Mouse (Mus musculus) erythroblast, adult 5-6 weeks (primary cell): Measurements from ENCODE around the gene Olfr1154. TPM values are rescaled to one million over a fixed set of nuclear protein-coding genes. Genes with fewer than 3 reads are reported as not detected.

ENCODE experiments used
- ATAC-seq: replicated peaks from 2 replicates; pipeline ENCODE4 v1.8.0; 2016; ENCODE audit warnings: moderate number of reproducible peaks, mild to moderate bottlenecking, moderate TSS enrichment, inconsistent platforms; ENCODE audit not compliant: poor library complexity, low FRiP score, severe bottlenecking
- total RNA-seq, 2 experiments: library from RNA; stranded (forward) in 1 of 2; stranded (reverse) in 1 of 2; fragments of 150-400 nt in 1 of 2; fragments of 200-764, 138-1000 nt in 1 of 2; gene quantifications; 2 replicates each; pipeline versions ENCODE4 v1.2.3 to v1.2.4; 2015 to 2017; ENCODE audit warnings: low replicate concordance in 2 of 2

The Olfr1154 gene
- total RNA-seq (2015; ENCODE audit: low replicate concordance), result not detected in 2 replicates
- not detected in 2 replicates for total RNA-seq (2017; ENCODE audit: low replicate concordance)

- no peak for ATAC-seq
Measured at GRCm38 (mm10) chr2:87905066-87905465, at the start of gene Olfr1154. TSS of gene Olfr1154 (minus strand) at chr2:87905166.

- no peak for ATAC-seq
Measured at GRCm38 (mm10) chr2:87953000-87953399, 48.0 kb upstream of the Olfr1154 start, which contains the start of gene Olfr1156. TSS of gene Olfr1156 (minus strand) at chr2:87953100.

GRCm38 (mm10) chr2:87945037-87945436 is 40.1 kb upstream of the Olfr1154 start, which contains the start of gene Olfr1155:
TSS of gene Olfr1155 (minus strand) at chr2:87945137.
- no peak for ATAC-seq

- no peak for ATAC-seq
Measured at GRCm38 (mm10) chr2:87894662-87895061, 10.3 kb downstream of the Olfr1154 start, which contains the start of gene Olfr1153. TSS of gene Olfr1153 (plus strand) at chr2:87894962.

GRCm38 (mm10) chr2:87866192-87866591 is 38.8 kb downstream of the Olfr1154 start, which contains the start of gene Olfr1152:
TSS of gene Olfr1152 (plus strand) at chr2:87866492.
- ATAC-seq, result no peak

- no peak for ATAC-seq
Measured at GRCm38 (mm10) chr2:87855562-87855961, 49.4 kb downstream of the Olfr1154 start, which contains the start of gene Olfr1151. TSS of gene Olfr1151 (plus strand) at chr2:87855862.

Other genes starting within 250 kb of the Olfr1154 start
- gene Olfr1134, start 246.7 kb downstream of the Olfr1154 start, total RNA-seq (2015; ENCODE audit: low replicate concordance), result not detected in 2 replicates
- gene Olfr1134, start 246.7 kb downstream of the Olfr1154 start, total RNA-seq (2017; ENCODE audit: low replicate concordance), result not detected in 2 replicates
- not detected in 2 replicates for gene Olfr1135, start 231.5 kb downstream of the Olfr1154 start, total RNA-seq (2015; ENCODE audit: low replicate concordance)
- gene Olfr1135, start 231.5 kb downstream of the Olfr1154 start, total RNA-seq (2017; ENCODE audit: low replicate concordance), result not detected in 2 replicates
- not detected in 2 replicates for gene Olfr1136, start 211.2 kb downstream of the Olfr1154 start, total RNA-seq (2015; ENCODE audit: low replicate concordance)
- not detected in 2 replicates for gene Olfr1136, start 211.2 kb downstream of the Olfr1154 start, total RNA-seq (2017; ENCODE audit: low replicate concordance)
- not detected in 2 replicates for gene Olfr1137, start 192.0 kb downstream of the Olfr1154 start, total RNA-seq (2015; ENCODE audit: low replicate concordance)
- gene Olfr1137, start 192.0 kb downstream of the Olfr1154 start, total RNA-seq (2017; ENCODE audit: low replicate concordance), result 0.98 TPM in 1 of 2 replicates, not detected in the other
- not detected in 2 replicates for gene Olfr1138, start 165.2 kb downstream of the Olfr1154 start, total RNA-seq (2015; ENCODE audit: low replicate concordance)
- not detected in 2 replicates for gene Olfr1138, start 165.2 kb downstream of the Olfr1154 start, total RNA-seq (2017; ENCODE audit: low replicate concordance)
- not detected in 2 replicates for gene Olfr1140, start 161.4 kb downstream of the Olfr1154 start, total RNA-seq (2015; ENCODE audit: low replicate concordance)
- not detected in 2 replicates for gene Olfr1140, start 161.4 kb downstream of the Olfr1154 start, total RNA-seq (2017; ENCODE audit: low replicate concordance)
- not detected in 2 replicates for gene Olfr1141, start 151.2 kb downstream of the Olfr1154 start, total RNA-seq (2015; ENCODE audit: low replicate concordance)
- gene Olfr1141, start 151.2 kb downstream of the Olfr1154 start, total RNA-seq (2017; ENCODE audit: low replicate concordance), result not detected in 2 replicates
- gene Olfr152, start 125.7 kb downstream of the Olfr1154 start, total RNA-seq (2015; ENCODE audit: low replicate concordance), result not detected in 2 replicates
- 2.4 TPM in 1 of 2 replicates, not detected in the other for gene Olfr152, start 125.7 kb downstream of the Olfr1154 start, total RNA-seq (2017; ENCODE audit: low replicate concordance)
- not detected in 2 replicates for gene Olfr1143, start 104.6 kb downstream of the Olfr1154 start, total RNA-seq (2015; ENCODE audit: low replicate concordance)
- not detected in 2 replicates for gene Olfr1143, start 104.6 kb downstream of the Olfr1154 start, total RNA-seq (2017; ENCODE audit: low replicate concordance)
- gene Olfr1145, start 95.3 kb downstream of the Olfr1154 start, total RNA-seq (2015; ENCODE audit: low replicate concordance), result not detected in 2 replicates
- gene Olfr1145, start 95.3 kb downstream of the Olfr1154 start, total RNA-seq (2017; ENCODE audit: low replicate concordance), result not detected in 2 replicates
- not detected in 2 replicates for gene Olfr1148, start 74.6 kb downstream of the Olfr1154 start, total RNA-seq (2015; ENCODE audit: low replicate concordance)
- gene Olfr1148, start 74.6 kb downstream of the Olfr1154 start, total RNA-seq (2017; ENCODE audit: low replicate concordance), result not detected in 2 replicates
- not detected in 2 replicates for gene Olfr1150-ps1, start 61.2 kb downstream of the Olfr1154 start, total RNA-seq (2015; ENCODE audit: low replicate concordance)
- gene Olfr1150-ps1, start 61.2 kb downstream of the Olfr1154 start, total RNA-seq (2017; ENCODE audit: low replicate concordance), result 0.09 TPM in 1 of 2 replicates, not detected in the other
- gene Olfr1151, start 49.3 kb downstream of the Olfr1154 start, total RNA-seq (2015; ENCODE audit: low replicate concordance), result not detected in 2 replicates
- gene Olfr1151, start 49.3 kb downstream of the Olfr1154 start, total RNA-seq (2017; ENCODE audit: low replicate concordance), result 0.56 TPM in 1 of 2 replicates, not detected in the other
- gene Olfr1152, start 38.7 kb downstream of the Olfr1154 start, total RNA-seq (2015; ENCODE audit: low replicate concordance), result not detected in 2 replicates
- gene Olfr1152, start 38.7 kb downstream of the Olfr1154 start, total RNA-seq (2017; ENCODE audit: low replicate concordance), result not detected in 2 replicates
- gene Olfr1153, start 10.2 kb downstream of the Olfr1154 start, total RNA-seq (2015; ENCODE audit: low replicate concordance), result not detected in 2 replicates
- not detected in 2 replicates for gene Olfr1153, start 10.2 kb downstream of the Olfr1154 start, total RNA-seq (2017; ENCODE audit: low replicate concordance)
- gene Olfr1155, start 40.0 kb upstream of the Olfr1154 start, total RNA-seq (2015; ENCODE audit: low replicate concordance), result not detected in 2 replicates
- not detected in 2 replicates for gene Olfr1155, start 40.0 kb upstream of the Olfr1154 start, total RNA-seq (2017; ENCODE audit: low replicate concordance)
- gene Olfr1156, start 47.9 kb upstream of the Olfr1154 start, total RNA-seq (2015; ENCODE audit: low replicate concordance), result not detected in 2 replicates
- not detected in 2 replicates for gene Olfr1156, start 47.9 kb upstream of the Olfr1154 start, total RNA-seq (2017; ENCODE audit: low replicate concordance)
- gene Olfr1157, start 63.1 kb upstream of the Olfr1154 start, total RNA-seq (2015; ENCODE audit: low replicate concordance), result not detected in 2 replicates
- not detected in 2 replicates for gene Olfr1157, start 63.1 kb upstream of the Olfr1154 start, total RNA-seq (2017; ENCODE audit: low replicate concordance)
- not detected in 2 replicates for gene Olfr74, start 69.5 kb upstream of the Olfr1154 start, total RNA-seq (2015; ENCODE audit: low replicate concordance)
- gene Olfr74, start 69.5 kb upstream of the Olfr1154 start, total RNA-seq (2017; ENCODE audit: low replicate concordance), result not detected in 2 replicates
- gene Olfr1158, start 84.9 kb upstream of the Olfr1154 start, total RNA-seq (2015; ENCODE audit: low replicate concordance), result not detected in 2 replicates
- gene Olfr1158, start 84.9 kb upstream of the Olfr1154 start, total RNA-seq (2017; ENCODE audit: low replicate concordance), result not detected in 2 replicates
- gene Olfr1160, start 103.1 kb upstream of the Olfr1154 start, total RNA-seq (2015; ENCODE audit: low replicate concordance), result not detected in 2 replicates
- gene Olfr1160, start 103.1 kb upstream of the Olfr1154 start, total RNA-seq (2017; ENCODE audit: low replicate concordance), result 0.28 TPM in 1 of 2 replicates, not detected in the other
- gene Olfr1161, start 117.6 kb upstream of the Olfr1154 start, total RNA-seq (2015; ENCODE audit: low replicate concordance), result not detected in 2 replicates
- gene Olfr1161, start 117.6 kb upstream of the Olfr1154 start, total RNA-seq (2017; ENCODE audit: low replicate concordance), result not detected in 2 replicates
- gene Olfr73, start 132.5 kb upstream of the Olfr1154 start, total RNA-seq (2015; ENCODE audit: low replicate concordance), result not detected in 2 replicates
- not detected in 2 replicates for gene Olfr73, start 132.5 kb upstream of the Olfr1154 start, total RNA-seq (2017; ENCODE audit: low replicate concordance)
- not detected in 2 replicates for gene Olfr1162, start 146.0 kb upstream of the Olfr1154 start, total RNA-seq (2015; ENCODE audit: low replicate concordance)
- not detected in 2 replicates for gene Olfr1162, start 146.0 kb upstream of the Olfr1154 start, total RNA-seq (2017; ENCODE audit: low replicate concordance)
- gene Olfr1163, start 166.7 kb upstream of the Olfr1154 start, total RNA-seq (2015; ENCODE audit: low replicate concordance), result not detected in 2 replicates
- gene Olfr1163, start 166.7 kb upstream of the Olfr1154 start, total RNA-seq (2017; ENCODE audit: low replicate concordance), result not detected in 2 replicates
- not detected in 2 replicates for gene Olfr1164, start 188.8 kb upstream of the Olfr1154 start, total RNA-seq (2015; ENCODE audit: low replicate concordance)
- not detected in 2 replicates for gene Olfr1164, start 188.8 kb upstream of the Olfr1154 start, total RNA-seq (2017; ENCODE audit: low replicate concordance)
- not detected in 2 replicates for gene Olfr1166, start 223.1 kb upstream of the Olfr1154 start, total RNA-seq (2015; ENCODE audit: low replicate concordance)
- not detected in 2 replicates for gene Olfr1166, start 223.1 kb upstream of the Olfr1154 start, total RNA-seq (2017; ENCODE audit: low replicate concordance)